Mouse (Mus musculus) small intestine, adult 2 months (tissue): Measurements from ENCODE around the gene Dffb.

Source experiments
- CTCF ChIP-seq: fragments of 200-500 bp; IDR thresholded peaks from 2 replicates; pipeline ENCODE4 v1.5.1; 2012; ENCODE audit warnings: low read depth, mild to moderate bottlenecking, control low read depth, inconsistent platforms, low read length, moderate library complexity, mixed read lengths; ENCODE audit not compliant: insufficient replicate concordance, insufficient read length; ENCODE audit errors: extremely low read depth
- POLR2A ChIP-seq: fragments of 200-500 bp; IDR thresholded peaks from 2 replicates; pipeline ENCODE4 v1.6.1; 2012; ENCODE audit warnings: low read depth, mild to moderate bottlenecking, control low read depth, inconsistent platforms, low read length, moderate library complexity

DNA sequence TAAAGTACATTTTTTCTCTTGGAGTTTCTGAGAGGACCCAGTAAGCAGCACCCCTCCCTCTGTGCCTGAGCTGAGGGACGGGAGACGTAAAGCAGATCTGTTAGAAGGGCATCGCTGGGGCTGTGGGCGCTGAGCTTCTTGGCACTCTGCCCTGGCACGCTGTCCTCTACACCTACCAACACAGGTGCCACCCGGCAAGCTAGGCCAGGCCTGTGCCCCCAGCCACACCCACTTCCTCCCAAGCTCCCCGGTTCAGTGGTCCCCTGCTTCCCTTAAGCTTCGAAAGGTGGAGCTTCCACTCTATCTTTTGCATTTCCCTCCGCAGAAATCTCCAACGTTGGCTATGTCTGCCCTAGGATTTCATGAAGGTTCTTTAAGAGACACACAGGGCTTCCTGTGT is 4.3 kb upstream of the Dffb start:
- TF ChIP-seq CTCF = no peak
- TF ChIP-seq POLR2A = no peak
